8 mouse cellular contexts compared by ENCODE assay signal in the genomic region with DNA sequence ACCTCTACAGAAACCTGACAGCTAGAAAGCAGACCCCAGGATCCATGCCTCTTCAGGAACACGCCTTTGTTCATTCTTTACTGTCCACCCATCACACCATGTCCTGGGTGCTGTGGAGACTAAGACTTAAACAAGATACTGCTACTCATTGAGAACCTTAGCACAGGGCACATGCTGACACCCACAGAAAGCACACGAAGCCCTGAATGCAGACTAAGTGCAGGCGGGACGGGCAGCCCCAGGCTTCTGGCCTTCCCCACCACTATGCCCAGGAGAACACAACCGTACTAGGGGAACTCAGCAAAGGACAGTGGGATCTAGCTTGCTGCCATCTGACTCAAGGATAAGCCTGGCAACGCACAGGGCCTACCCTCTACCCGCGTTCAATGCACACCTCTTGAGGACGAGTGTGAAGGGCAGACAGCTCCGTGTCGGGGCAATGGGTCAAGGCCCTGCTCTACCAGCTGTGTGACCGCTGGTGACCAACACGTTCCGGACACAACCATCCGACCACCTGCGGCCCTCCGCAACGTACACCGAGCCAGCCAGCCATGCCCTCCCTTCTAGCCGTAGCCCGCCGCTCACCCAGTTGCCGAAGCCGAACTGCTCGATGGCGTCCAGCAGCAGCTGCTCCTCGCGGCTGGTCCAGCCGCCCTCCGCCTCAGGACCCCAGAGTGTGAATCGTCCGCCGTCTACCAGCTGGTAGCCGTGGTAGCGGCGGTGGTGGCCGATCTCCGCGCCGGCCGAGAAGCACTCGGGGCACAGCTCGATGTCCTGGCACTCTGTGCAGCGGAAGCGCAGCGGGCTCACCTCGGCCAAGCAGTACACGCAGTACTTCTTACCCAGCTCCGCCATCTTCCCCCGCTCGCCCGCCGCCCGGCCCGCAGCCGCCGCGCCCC. TPM values are rescaled to one million over a fixed set of nuclear protein-coding genes. Genes with fewer than 3 reads are reported as not detected.
A peak's percentile ranks its signal among the peaks of the same experiment; 100 is the strongest.
DNase-seq lines count a peak whose midpoint lies in the region; ATAC-seq lines count a peak whose summit lies in the region.

No protein-coding gene starts in this region.

- peak overlapping the region; percentile 93 for H3K4me3 ChIP-seq in intestine, embryonic 15.5 days (replicated peaks)
- peak overlapping the region; percentile 91 for H3K4me3 ChIP-seq in liver, embryonic 16.5 days (ENCODE audit: low read depth, low read length)
- H3K4me3 ChIP-seq in neural tube, embryonic 12.5 days: peak overlapping the region; percentile 92

- peak overlapping the region; percentile 71 for H3K27ac ChIP-seq in intestine, embryonic 15.5 days
- H3K27ac ChIP-seq in liver, embryonic 16.5 days (ENCODE audit: low read length): peak overlapping the region; percentile 70
- H3K27ac ChIP-seq in neural tube, embryonic 12.5 days: peak overlapping the region; percentile 42; the same call in 1 of the 2 replicates

- peaks cover 23% of the 10 kb centered on the region for H3K4me1 ChIP-seq in intestine, embryonic 15.5 days (replicated peaks)
- H3K4me1 ChIP-seq in liver, embryonic 16.5 days (ENCODE audit: control insufficient read depth, low read depth, low read length): peaks cover 42% of the 10 kb centered on the region
- H3K4me1 ChIP-seq in neural tube, embryonic 12.5 days: peaks cover 36% of the 10 kb centered on the region

- H3K9ac ChIP-seq in intestine, embryonic 15.5 days: peak overlapping the region; percentile 91
- peak overlapping the region; percentile 95 for H3K9ac ChIP-seq in liver, embryonic 16.5 days (ENCODE audit: low read depth, low read length)
- peak overlapping the region; percentile 91 for H3K9ac ChIP-seq in neural tube, embryonic 12.5 days

- peak; percentile 34 for DNase-seq in right cerebral cortex, adult 18-20 months
- no peak for DNase-seq in right cerebral cortex, postnatal 36 days (ENCODE audit: low spot score in 2 of 2)
- DNase-seq in cerebellum, postnatal 10 days: peak; percentile 72 to 73
- peak; percentile 61 for DNase-seq in gastrocnemius, postnatal 10 days
- peak; percentile 76 for DNase-seq in thymus, postnatal 4 days

- peak; percentile 68 for ATAC-seq in intestine, embryonic 15.5 days
- peak; percentile 1; the same call in 1 of the 2 replicates for ATAC-seq in liver, embryonic 16.5 days (ENCODE audit: low read depth)
- peak; percentile 18 for ATAC-seq in neural tube, embryonic 12.5 days (ENCODE audit: low FRiP score, low read depth)

- no peaks in the 10 kb centered on the region for H3K9me3 ChIP-seq in intestine, embryonic 15.5 days
- no peaks in the 10 kb centered on the region for H3K9me3 ChIP-seq in liver, embryonic 16.5 days (replicated peaks; ENCODE audit: control insufficient read depth, low read length)
- H3K9me3 ChIP-seq in neural tube, embryonic 12.5 days: no peaks in the 10 kb centered on the region

- H3K27me3 ChIP-seq in intestine, embryonic 15.5 days (replicated peaks): peaks cover 10% of the 10 kb centered on the region; the same call in 1 of the 2 replicates
- H3K27me3 ChIP-seq in liver, embryonic 16.5 days (ENCODE audit: control insufficient read depth, insufficient read depth, low read depth, low read length): peaks cover 21% of the 10 kb centered on the region
- no peaks in the 10 kb centered on the region; the same call in 1 of the 2 replicates for H3K27me3 ChIP-seq in neural tube, embryonic 12.5 days (replicated peaks)

- WGBS in intestine, embryonic 15.5 days: under 1% methylated on average over 58 of the region's 58 CpGs
- WGBS in liver, embryonic 16.5 days (ENCODE audit: insufficient replicate concordance): 2% methylated on average over 58 of the region's 58 CpGs
- 1% methylated on average over 55 of the region's 58 CpGs for WGBS in neural tube, embryonic 12.5 days

- peak overlapping the region; percentile 77 for H3K4me2 ChIP-seq in intestine, embryonic 15.5 days (replicated peaks)
- peak overlapping the region; percentile 86 for H3K4me2 ChIP-seq in liver, embryonic 16.5 days (ENCODE audit: low read depth, low read length)
- H3K4me2 ChIP-seq in neural tube, embryonic 12.5 days (replicated peaks): peak overlapping the region; percentile 96

- H3K36me3 ChIP-seq in intestine, embryonic 15.5 days: no peaks in the 10 kb centered on the region
- no peaks in the 10 kb centered on the region for H3K36me3 ChIP-seq in liver, embryonic 16.5 days (ENCODE audit: control insufficient read depth, insufficient read depth)
- H3K36me3 ChIP-seq in neural tube, embryonic 12.5 days: no peaks in the 10 kb centered on the region

RNA-seq across cellular contexts. Expression of a gene that starts 0.6 kb away (rescaled TPM):
- 10 to 100 TPM; 12.0 to 12.1 TPM for total RNA-seq in gastrocnemius, postnatal 10 days (2021)
- 1.8 and 1.9 TPM in 2 replicates for polyA plus RNA-seq in intestine, embryonic 15.5 days (2015; fragmentation: Nextera tagmentation; extraction: Ambion mirVana)
- polyA plus RNA-seq in liver, embryonic 16.5 days (2015; fragmentation: Nextera tagmentation; extraction: Ambion mirVana): 0.79 and 1.0 TPM in 2 replicates
- 2.5 and 2.7 TPM in 2 replicates for polyA plus RNA-seq in neural tube, embryonic 12.5 days (2016; fragmentation: Nextera tagmentation; extraction: Ambion mirVana)

RNA-seq across cellular contexts. Expression of a gene that starts 0.9 kb away (rescaled TPM):
- under 1 TPM; 0.12 to 0.16 TPM for total RNA-seq in gastrocnemius, postnatal 10 days (2021)
- 0.19 and 0.33 TPM in 2 replicates for polyA plus RNA-seq in intestine, embryonic 15.5 days (2015; fragmentation: Nextera tagmentation; extraction: Ambion mirVana)
- 0.06 and 0.07 TPM in 2 replicates for polyA plus RNA-seq in liver, embryonic 16.5 days (2015; fragmentation: Nextera tagmentation; extraction: Ambion mirVana)
- 4.0 and 4.6 TPM in 2 replicates for polyA plus RNA-seq in neural tube, embryonic 12.5 days (2016; fragmentation: Nextera tagmentation; extraction: Ambion mirVana)

RNA-seq across cellular contexts. Expression of a gene that starts 18.7 kb away (rescaled TPM):
- total RNA-seq in gastrocnemius, postnatal 10 days (2021): 10 to 100 TPM; 32.7 to 36.2 TPM
- polyA plus RNA-seq in intestine, embryonic 15.5 days (2015; fragmentation: Nextera tagmentation; extraction: Ambion mirVana): 71.7 and 72.7 TPM in 2 replicates
- 35.1 and 36.7 TPM in 2 replicates for polyA plus RNA-seq in liver, embryonic 16.5 days (2015; fragmentation: Nextera tagmentation; extraction: Ambion mirVana)
- 46.1 and 48.2 TPM in 2 replicates for polyA plus RNA-seq in neural tube, embryonic 12.5 days (2016; fragmentation: Nextera tagmentation; extraction: Ambion mirVana)

Comparison
In these comparisons a context has a peak if more than half of its experiments do, and no peak if none do; other contexts are left out.
1. DNase-seq: peak in right cerebral cortex, adult 18-20 months (single experiment), cerebellum, postnatal 10 days (2 of 2), gastrocnemius, postnatal 10 days (single experiment) and thymus, postnatal 4 days (single experiment); none in right cerebral cortex, postnatal 36 days (0 of 2).
2. ATAC-seq: peak in every context shown above with its lines; median percentile 68 in intestine, embryonic 15.5 days; 18 in neural tube, embryonic 12.5 days; 1 in liver, embryonic 16.5 days.
3. Peak in every context shown above with its lines, with median percentiles within 50 percentile points of each other: H3K27ac ChIP-seq, H3K4me2 ChIP-seq, H3K4me3 ChIP-seq and H3K9ac ChIP-seq.